Mouse (Mus musculus) limb, embryonic 12.5 days (tissue): ENCODE data around the gene Pagr1b. TPM values are rescaled to one million over a fixed set of nuclear protein-coding genes. Genes with fewer than 3 reads are reported as not detected.
A peak's percentile ranks its signal among the peaks of the same experiment; 100 is the strongest.

Source experiments
- ATAC-seq: fragments of 200-750 bp; cut with Nextera tagmentation; 2 replicates; pipeline ENCODE4 v1.8.0; 2017; ENCODE audit warnings: low read depth, moderate TSS enrichment; ENCODE audit not compliant: insufficient number of reproducible peaks, insufficient read depth, low FRiP score, low TSS enrichment
- H3K27ac ChIP-seq: fragments of 300-500 bp; sonication (generic); 2 replicates; pipeline ENCODE4 v1.5.1; 2016; ENCODE audit warnings: mild to moderate bottlenecking, moderate library complexity
- H3K27me3 ChIP-seq: fragments of 300-500 bp; sonication (generic); 2 replicates; pipeline ENCODE4 v1.6.1; 2016; ENCODE audit warnings: mild to moderate bottlenecking, moderate library complexity
- H3K36me3 ChIP-seq: fragments of 300-500 bp; sonication (generic); 2 replicates; pipeline ENCODE4 v1.6.1; 2016; ENCODE audit warnings: mild to moderate bottlenecking, moderate library complexity
- H3K4me1 ChIP-seq: fragments of 300-500 bp; sonication (generic); replicated peaks from 2 replicates; pipeline ENCODE4 v1.6.1; 2016
- H3K4me2 ChIP-seq: fragments of 300-500 bp; sonication (generic); 2 replicates; pipeline ENCODE4 v1.6.1; 2016; ENCODE audit warnings: mild to moderate bottlenecking, moderate library complexity
- H3K4me3 ChIP-seq: fragments of 300-500 bp; sonication (generic); replicated peaks from 2 replicates; pipeline ENCODE4 v1.5.1; 2016; ENCODE audit warnings: mild to moderate bottlenecking
- H3K9ac ChIP-seq: fragments of 300-500 bp; sonication (generic); replicated peaks from 2 replicates; pipeline ENCODE4 v1.6.1; 2016; ENCODE audit warnings: mild to moderate bottlenecking, moderate library complexity
- H3K9me3 ChIP-seq: fragments of 300-500 bp; sonication (generic); 2 replicates; pipeline ENCODE4 v1.6.1; 2016; ENCODE audit warnings: mild to moderate bottlenecking, moderate library complexity
- WGBS: fragments of 180-500 bp; shearing (Covaris S2); methylation state at CpG from one replicate; pipeline ENCODE4 v1.1.7; 2016; 5-methylcytosine and 5-hydroxymethylcytosine counted together
- microRNA-seq: library from miRNA; unstranded; fragments of <30 nt; microRNA quantifications from one replicate; pipeline ENCODE4, GENCODE M21; 2017
- polyA plus RNA-seq: library from polyadenylated mRNA; unstranded; fragments of >200 nt; fragmentation: Nextera tagmentation; extraction: Ambion mirVana; gene quantifications from 2 replicates; pipeline ENCODE4 v1.2.1, GENCODE M21; 2016

The Pagr1b gene
- polyA plus RNA-seq, 1 experiment from 2014 or later = 0.59 TPM

DNA sequence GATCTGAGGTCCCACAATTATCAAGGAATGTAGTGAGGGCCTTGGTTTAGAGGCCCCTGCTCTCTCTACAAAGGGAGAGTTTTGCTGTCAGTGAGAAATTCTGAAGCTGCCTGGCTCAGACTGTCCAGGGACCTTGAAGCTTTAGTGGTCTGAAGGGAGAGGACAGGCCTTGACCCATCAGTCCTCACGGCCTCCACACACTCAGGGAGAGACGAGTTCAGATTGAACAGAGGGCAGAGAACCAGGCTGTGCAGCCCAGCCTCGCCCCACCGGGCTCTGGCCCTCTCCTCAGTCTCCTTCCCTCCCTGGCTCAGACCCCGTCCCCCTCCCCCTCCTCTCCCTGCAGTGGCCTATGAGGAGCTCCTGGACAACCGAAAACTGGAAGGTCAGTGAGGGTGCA, 48.9 kb downstream of the Pagr1b start:
- no peak for ATAC-seq
- H3K36me3 ChIP-seq = no peaks in the 10 kb centered on the region
- H3K4me2 ChIP-seq = no peak overlapping the region
- no peaks in the 10 kb centered on the region for H3K9me3 ChIP-seq
- WGBS = 64% methylated on average over 6 of the region's 6 CpGs
- H3K27me3 ChIP-seq = peaks cover 27% of the 10 kb centered on the region
- 0 out of 2 replicates have a peak overlapping the region, but pooled peaks have one; percentile 8 for H3K9ac ChIP-seq
- H3K27ac ChIP-seq = no peak overlapping the region
- no peak overlapping the region for H3K4me3 ChIP-seq
- no peaks in the 10 kb centered on the region; the same call in 1 of the 2 replicates for H3K4me1 ChIP-seq

- H3K4me1 ChIP-seq = no peaks in the 10 kb centered on the region; the same call in 1 of the 2 replicates
- no peaks in the 10 kb centered on the region for H3K9me3 ChIP-seq
- no peak overlapping the region for H3K4me3 ChIP-seq
- H3K36me3 ChIP-seq = no peaks in the 10 kb centered on the region
- no peak overlapping the region for H3K9ac ChIP-seq
- WGBS = 76% methylated on average over 3 of the region's 3 CpGs
- no peak for ATAC-seq
- H3K27ac ChIP-seq = no peak overlapping the region
- H3K27me3 ChIP-seq = peaks cover 35% of the 10 kb centered on the region
- no peak overlapping the region for H3K4me2 ChIP-seq
Observed at GRCm38 (mm10) chr7:126965568-126965967, 50.7 kb downstream of the Pagr1b start.

GRCm38 (mm10) chr7:126963548-126964286, 52.6 kb downstream of the Pagr1b start:
- H3K27ac ChIP-seq = no peak overlapping the region
- no peaks in the 10 kb centered on the region for H3K9me3 ChIP-seq
- no peak for ATAC-seq
- H3K27me3 ChIP-seq = peaks cover 35% of the 10 kb centered on the region
- peak overlapping the region; percentile 41 for H3K4me2 ChIP-seq
- 26% methylated on average over 19 of the region's 19 CpGs for WGBS
- no peak overlapping the region for H3K9ac ChIP-seq
- no peaks in the 10 kb centered on the region; the same call in 1 of the 2 replicates for H3K4me1 ChIP-seq
- peak overlapping the region; percentile 14; the same call in 1 of the 2 replicates for H3K4me3 ChIP-seq
- H3K36me3 ChIP-seq = no peaks in the 10 kb centered on the region

DNA sequence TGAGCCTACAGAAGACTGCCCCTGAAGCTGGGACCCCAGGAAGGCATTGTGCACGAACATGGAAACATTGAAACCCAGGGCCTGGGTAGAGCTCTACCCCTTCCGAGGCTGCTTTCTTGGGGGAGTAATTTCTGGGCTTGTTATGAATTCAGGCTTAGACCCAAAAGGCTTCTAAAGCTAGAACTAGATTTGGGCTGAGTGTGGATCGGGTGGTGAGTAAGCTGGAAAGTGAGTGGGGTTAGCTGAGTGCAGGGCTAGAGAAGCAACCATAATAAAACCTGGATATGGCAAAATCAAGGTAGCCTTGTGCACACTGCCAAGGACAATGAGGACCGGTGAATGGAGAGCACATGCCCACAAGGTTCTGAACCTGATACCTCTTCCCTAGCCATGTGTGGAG, 54.3 kb downstream of the Pagr1b start:
- no peaks in the 10 kb centered on the region; the same call in 1 of the 2 replicates for H3K4me1 ChIP-seq
- H3K9ac ChIP-seq = no peak overlapping the region
- peaks cover 35% of the 10 kb centered on the region for H3K27me3 ChIP-seq
- WGBS = 81% methylated on average over 4 of the region's 4 CpGs
- H3K27ac ChIP-seq = no peak overlapping the region
- ATAC-seq = no peak
- H3K4me3 ChIP-seq = no peak overlapping the region
- no peaks in the 10 kb centered on the region for H3K9me3 ChIP-seq
- no peaks in the 10 kb centered on the region for H3K36me3 ChIP-seq
- H3K4me2 ChIP-seq = no peak overlapping the region

- no peak overlapping the region for H3K4me2 ChIP-seq
- H3K9ac ChIP-seq = no peak overlapping the region
- H3K4me1 ChIP-seq = no peaks in the 10 kb centered on the region; the same call in 1 of the 2 replicates
- H3K27me3 ChIP-seq = peaks cover 35% of the 10 kb centered on the region
- no peak for ATAC-seq
- no peak overlapping the region for H3K4me3 ChIP-seq
- WGBS = 87% methylated on average over 5 of the region's 5 CpGs
- H3K9me3 ChIP-seq = no peaks in the 10 kb centered on the region
- no peak overlapping the region for H3K27ac ChIP-seq
- H3K36me3 ChIP-seq = no peaks in the 10 kb centered on the region
Observed at GRCm38 (mm10) chr7:126961095-126961494, 55.2 kb downstream of the Pagr1b start.

- 62% methylated on average over 9 of the region's 9 CpGs for WGBS
- Histone ChIP-seq H3K27ac (no peak overlapping the region), H3K9me3 (no peaks in the 10 kb centered on the region), H3K27me3 (peaks cover 29% of the 10 kb centered on the region), H3K4me2 (no peak overlapping the region), H3K4me1 (no peaks in the 10 kb centered on the region; the same call in 1 of the 2 replicates), H3K36me3 (no peaks in the 10 kb centered on the region), H3K4me3 (no peak overlapping the region), H3K9ac (no peak overlapping the region)
- ATAC-seq = no peak
Observed at GRCm38 (mm10) chr7:126959780-126960179, 56.5 kb downstream of the Pagr1b start.

DNA sequence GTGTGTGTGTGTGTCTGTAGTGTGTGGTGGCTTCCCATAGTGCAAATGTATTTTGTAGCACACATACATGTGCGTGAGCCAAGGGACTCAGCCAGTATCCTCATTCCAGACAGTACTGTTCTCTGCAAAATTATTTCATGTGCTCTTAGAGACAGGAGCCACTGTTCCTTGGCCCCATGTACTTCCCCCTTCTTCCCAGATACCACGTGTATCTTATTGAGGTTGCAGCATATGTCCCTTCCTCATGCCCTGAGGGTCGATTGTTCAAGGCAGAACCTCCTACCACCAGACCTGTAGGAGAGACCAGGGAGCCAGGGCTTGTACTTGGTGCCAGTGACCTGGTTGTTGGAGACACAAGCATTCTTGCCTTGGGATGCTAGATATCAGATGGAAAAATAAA, 61.2 kb downstream of the Pagr1b start:
- no peak overlapping the region for H3K4me3 ChIP-seq
- WGBS = 59% methylated on average over 3 of the region's 3 CpGs
- peaks cover 39% of the 10 kb centered on the region for H3K27me3 ChIP-seq
- no peak overlapping the region for H3K27ac ChIP-seq
- H3K36me3 ChIP-seq = no peaks in the 10 kb centered on the region
- H3K4me1 ChIP-seq = peaks cover 12% of the 10 kb centered on the region
- H3K9ac ChIP-seq = no peak overlapping the region
- no peak overlapping the region for H3K4me2 ChIP-seq
- no peaks in the 10 kb centered on the region for H3K9me3 ChIP-seq
- no peak for ATAC-seq

DNA sequence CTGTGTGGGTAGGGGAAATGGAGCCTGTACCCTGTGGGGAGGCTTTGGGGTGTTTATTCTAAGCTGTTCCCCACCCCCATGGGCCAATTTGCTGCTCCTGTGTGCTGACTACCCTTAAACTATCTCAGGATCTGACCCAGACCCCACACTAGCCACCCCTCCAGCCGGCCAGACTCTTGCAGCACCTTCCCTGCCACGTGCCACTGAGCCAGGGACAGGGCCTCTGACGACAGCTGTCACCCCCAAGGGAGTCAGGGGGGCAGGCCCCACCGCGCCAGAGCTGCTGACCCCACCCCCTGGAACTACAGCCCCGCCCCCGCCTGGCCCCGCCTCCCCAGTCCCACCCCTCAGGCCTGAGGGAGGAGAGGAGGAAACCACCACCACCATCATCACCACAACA, 63.6 kb downstream of the Pagr1b start:
- H3K27me3 ChIP-seq = peaks cover 59% of the 10 kb centered on the region
- under 1% methylated on average over 8 of the region's 8 CpGs for WGBS
- H3K9me3 ChIP-seq = no peaks in the 10 kb centered on the region
- no peak for ATAC-seq
- H3K4me3 ChIP-seq = no peak overlapping the region
- H3K4me2 ChIP-seq = no peak overlapping the region
- H3K36me3 ChIP-seq = no peaks in the 10 kb centered on the region
- H3K4me1 ChIP-seq = peaks cover 21% of the 10 kb centered on the region
- H3K9ac ChIP-seq = no peak overlapping the region
- H3K27ac ChIP-seq = no peak overlapping the region

DNA sequence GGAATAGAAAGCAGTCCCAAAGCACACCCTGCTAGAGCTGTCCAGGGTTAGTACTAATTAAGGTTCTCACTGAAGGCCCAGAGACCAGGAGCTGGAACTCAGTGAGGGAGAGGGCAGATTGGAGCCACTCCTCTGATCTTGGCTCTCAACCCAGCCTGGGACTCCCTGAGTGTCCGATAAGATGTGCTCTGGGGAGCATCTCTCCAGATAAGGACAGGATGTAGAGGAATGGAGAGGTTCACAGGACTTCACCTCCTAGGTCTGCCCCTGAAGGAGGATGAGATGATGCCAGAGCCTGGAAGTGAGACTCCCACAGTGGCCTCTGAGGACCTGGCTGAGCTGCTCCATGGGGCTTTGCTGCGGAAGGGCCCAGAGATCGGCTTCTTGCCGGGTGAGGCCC, 64.5 kb downstream of the Pagr1b start:
- WGBS = 24% methylated on average over 4 of the region's 4 CpGs
- H3K27me3 ChIP-seq = peaks cover 59% of the 10 kb centered on the region
- no peaks in the 10 kb centered on the region for H3K36me3 ChIP-seq
- H3K9ac ChIP-seq = no peak overlapping the region
- no peaks in the 10 kb centered on the region for H3K9me3 ChIP-seq
- no peak overlapping the region for H3K4me2 ChIP-seq
- H3K4me3 ChIP-seq = no peak overlapping the region
- H3K4me1 ChIP-seq = peaks cover 21% of the 10 kb centered on the region
- no peak overlapping the region for H3K27ac ChIP-seq
- no peak for ATAC-seq

Small RNA genes lying within 50 kb of the gene (microRNA-seq; reads per million reads assigned to microRNA genes)
- not detected for gene Gm44343

Other genes with a start within 250 kb of the Pagr1b start
- gene Ypel3, start 239.5 kb downstream of the Pagr1b start, polyA plus RNA-seq = 104 and 126 TPM in 2 replicates
- 0.50 and 0.68 TPM in 2 replicates for gene Tbx6, start 235.0 kb downstream of the Pagr1b start, polyA plus RNA-seq
- 378 and 401 TPM in 2 replicates for gene Ppp4c, start 224.0 kb downstream of the Pagr1b start, polyA plus RNA-seq
- gene Fam57b, start 218.8 kb downstream of the Pagr1b start, polyA plus RNA-seq = 0.19 and 0.33 TPM in 2 replicates
- not detected in 2 replicates for gene 4930451I11Rik, start 184.8 kb downstream of the Pagr1b start, polyA plus RNA-seq
- gene Doc2a, start 169.1 kb downstream of the Pagr1b start, polyA plus RNA-seq = 1.5 and 2.3 TPM in 2 replicates
- 46.1 and 50.7 TPM in 2 replicates for gene Hirip3, start 154.5 kb downstream of the Pagr1b start, polyA plus RNA-seq
- 93.3 and 101 TPM in 2 replicates for gene Ino80e, start 154.1 kb downstream of the Pagr1b start, polyA plus RNA-seq
- 58.2 and 60.3 TPM in 2 replicates for gene Taok2, start 131.8 kb downstream of the Pagr1b start, polyA plus RNA-seq
- 17.7 and 18.0 TPM in 2 replicates for gene Tmem219, start 93.6 kb downstream of the Pagr1b start, polyA plus RNA-seq
- 18.3 and 19.7 TPM in 2 replicates for gene Kctd13, start 87.6 kb downstream of the Pagr1b start, polyA plus RNA-seq
- gene Asphd1, start 66.9 kb downstream of the Pagr1b start, polyA plus RNA-seq = 0.17 and 0.30 TPM in 2 replicates
- 0.14 and 0.35 TPM in 2 replicates for gene Sez6l2, start 65.9 kb downstream of the Pagr1b start, polyA plus RNA-seq
- 76.5 and 80.7 TPM in 2 replicates for gene Cdipt, start 40.6 kb downstream of the Pagr1b start, polyA plus RNA-seq
- gene Cdiptos, start 40.4 kb downstream of the Pagr1b start, polyA plus RNA-seq = 0.64 and 1.1 TPM in 2 replicates
- gene Mvp, start 1.9 kb downstream of the Pagr1b start, polyA plus RNA-seq = 4.1 and 4.6 TPM in 2 replicates
- gene Pagr1a, start 868 bp upstream of the Pagr1b start, polyA plus RNA-seq = 33.0 and 34.4 TPM in 2 replicates
- gene Gm42742, start 4.6 kb upstream of the Pagr1b start, polyA plus RNA-seq = 73.7 and 81.2 TPM in 2 replicates
- 3.1 and 6.4 TPM in 2 replicates for gene Prrt2, start 4.7 kb upstream of the Pagr1b start, polyA plus RNA-seq
- 120 and 123 TPM in 2 replicates for gene Maz, start 10.6 kb upstream of the Pagr1b start, polyA plus RNA-seq
- 157 and 161 TPM in 2 replicates for gene Kif22, start 26.0 kb upstream of the Pagr1b start, polyA plus RNA-seq
- gene Zg16, start 70.8 kb upstream of the Pagr1b start, polyA plus RNA-seq = not detected in 2 replicates
- gene AI467606, start 74.9 kb upstream of the Pagr1b start, polyA plus RNA-seq = 1.4 and 1.8 TPM in 2 replicates
- gene Qprt, start 105.7 kb upstream of the Pagr1b start, polyA plus RNA-seq = 1.3 and 1.7 TPM in 2 replicates
- gene Spn, start 121.3 kb upstream of the Pagr1b start, polyA plus RNA-seq = 0.26 TPM in 1 of 2 replicates, not detected in the other
- gene Cd2bp2, start 179.6 kb upstream of the Pagr1b start, polyA plus RNA-seq = 86.5 and 91.8 TPM in 2 replicates
- gene Tbc1d10b, start 192.0 kb upstream of the Pagr1b start, polyA plus RNA-seq = 40.9 and 45.3 TPM in 2 replicates
- gene Mylpf, start 192.4 kb upstream of the Pagr1b start, polyA plus RNA-seq = 142 and 145 TPM in 2 replicates
- gene Zfp553, start 216.6 kb upstream of the Pagr1b start, polyA plus RNA-seq = 61.9 and 65.5 TPM in 2 replicates
- gene Sept1, start 216.6 kb upstream of the Pagr1b start, polyA plus RNA-seq = 34.1 and 35.9 TPM in 2 replicates
- 79.5 and 84.1 TPM in 2 replicates for gene Zfp771, start 227.8 kb upstream of the Pagr1b start, polyA plus RNA-seq
- gene Dctpp1, start 244.2 kb upstream of the Pagr1b start, polyA plus RNA-seq = 219 and 224 TPM in 2 replicates